Mouse (Mus musculus) thymus, postnatal 25 days (tissue): ENCODE measurements around the gene Ola1.
A peak's percentile ranks its signal among the peaks of the same experiment; 100 is the strongest.

Experiments
- DNase-seq: peaks from one replicate; pipeline ENCODE4 v3.0.0; 2022

The Ola1 gene

GRCm38 (mm10) chr2:73218913-73219312 is at the start of gene Ola1:
Gene Ola1 (minus strand): TSS chr2:73218924.
- DNase-seq = no peak

DNA sequence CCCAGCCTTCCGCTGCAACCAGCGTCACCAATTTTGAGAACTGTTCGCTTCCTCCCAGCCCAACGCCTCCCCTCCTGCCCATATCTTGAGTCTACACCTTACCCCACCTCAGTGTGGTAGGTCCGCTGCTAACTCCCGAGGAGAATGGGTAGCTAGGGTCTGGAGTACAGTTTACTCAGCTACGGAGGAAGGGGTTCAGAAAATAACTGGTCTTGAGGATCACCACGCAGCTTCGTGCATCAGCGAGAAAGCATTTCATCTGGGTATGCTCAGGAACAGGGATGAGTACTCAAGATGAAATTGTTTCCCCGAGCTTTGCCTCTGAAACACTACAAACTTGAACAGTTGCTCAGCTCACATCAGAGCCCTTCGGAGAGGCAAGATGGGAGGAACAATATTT is 49.6 kb upstream of the Ola1 start:
- DNase-seq = no peak

DNA sequence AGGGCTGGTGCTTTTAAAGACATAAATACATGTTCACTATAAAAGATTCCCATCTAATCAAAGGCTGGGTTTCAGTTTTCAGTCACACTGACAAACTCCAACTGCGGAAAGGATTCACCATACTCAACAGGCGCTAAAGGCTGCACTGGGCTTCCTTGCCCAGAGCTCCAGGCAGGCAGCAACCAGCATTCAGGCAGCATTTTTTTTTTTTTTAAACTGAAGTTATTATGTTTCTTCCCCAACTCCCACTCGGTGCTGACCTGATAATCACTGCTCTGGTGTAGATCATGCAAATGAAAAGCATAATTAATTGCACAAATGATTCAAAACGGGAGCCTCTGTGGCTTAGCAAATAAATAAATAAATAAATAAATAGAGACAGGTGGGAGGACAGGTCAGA is 49.1 kb upstream of the Ola1 start:
- DNase-seq = no peak

GRCm38 (mm10) chr2:73267231-73267630 is 48.5 kb upstream of the Ola1 start:
- no peak for DNase-seq

DNA sequence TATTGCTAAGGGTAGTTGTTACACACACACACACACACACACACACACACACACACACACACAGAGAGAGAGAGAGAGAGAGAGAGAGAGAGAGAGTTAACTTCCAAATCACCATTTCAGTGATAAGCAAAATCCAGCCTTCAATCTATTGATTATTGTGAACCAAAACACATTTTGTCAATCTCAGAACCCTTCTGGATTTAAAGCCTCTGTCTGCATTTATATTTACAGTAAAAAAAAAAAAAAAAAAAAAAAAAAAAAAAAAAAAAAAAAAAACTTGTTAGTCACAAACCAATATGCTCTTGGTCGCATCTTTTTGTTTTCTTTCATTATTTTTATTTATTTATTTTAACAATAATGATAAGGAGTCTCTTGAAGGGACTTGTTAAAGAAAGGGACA is 47.9 kb upstream of the Ola1 start:
- DNase-seq = no peak

- no peak for DNase-seq
Observed at GRCm38 (mm10) chr2:73266011-73266410, 47.3 kb upstream of the Ola1 start.

DNA sequence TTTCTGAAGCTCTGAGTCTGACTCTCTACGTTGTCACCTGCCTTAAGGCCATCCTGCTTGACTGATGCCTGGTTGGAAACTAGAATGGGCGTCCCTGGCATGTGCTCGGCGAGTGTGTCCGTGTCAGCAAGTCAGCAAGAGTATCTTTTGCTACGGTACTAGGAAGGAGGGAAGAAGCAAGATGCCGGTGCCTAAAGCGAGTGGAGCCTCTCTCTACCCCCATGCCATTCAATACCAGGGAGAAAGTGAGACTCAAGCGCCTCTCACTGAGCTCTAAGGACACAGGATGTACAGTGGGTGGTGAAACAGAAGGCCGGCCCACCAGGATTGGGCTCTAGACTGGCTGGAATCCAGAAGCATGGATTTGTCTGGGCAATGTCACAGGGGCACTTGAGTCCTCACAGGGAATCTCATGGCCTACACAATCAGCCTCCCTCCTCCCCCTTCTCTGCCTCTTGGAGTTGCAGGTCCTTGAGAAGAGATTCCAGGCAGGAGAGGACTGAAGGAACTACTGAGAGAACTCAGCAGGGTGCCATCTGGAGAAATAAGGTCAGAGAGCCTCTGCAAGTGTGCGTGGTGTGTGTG is 46.0 kb upstream of the Ola1 start:
- no peak for DNase-seq

GRCm38 (mm10) chr2:73263794-73264610 is 45.3 kb upstream of the Ola1 start:
- DNase-seq = no peak

- DNase-seq = no peak
Observed at GRCm38 (mm10) chr2:73263172-73263765, 44.5 kb upstream of the Ola1 start.

DNA sequence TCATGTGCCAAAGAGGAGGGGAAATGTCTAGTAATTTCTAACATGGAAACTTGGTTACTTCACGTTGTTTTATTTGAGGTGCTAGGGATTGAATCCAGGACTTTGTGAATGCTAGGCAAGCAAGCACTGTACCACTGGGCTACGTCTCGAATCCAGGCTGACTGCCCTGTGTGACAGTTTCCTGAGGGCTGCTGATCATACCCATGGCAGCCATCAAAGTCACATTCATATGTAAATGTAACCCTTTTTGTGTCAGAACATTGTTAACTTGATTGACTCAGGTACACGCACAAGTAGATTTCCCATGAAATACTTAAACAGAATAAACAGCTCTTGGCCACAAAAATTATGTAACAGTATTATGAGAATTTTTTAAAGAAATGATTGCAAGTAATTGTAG is 30.0 kb upstream of the Ola1 start:
- DNase-seq = no peak

GRCm38 (mm10) chr2:73241299-73241698 is 22.6 kb upstream of the Ola1 start:
- DNase-seq = no peak

DNA sequence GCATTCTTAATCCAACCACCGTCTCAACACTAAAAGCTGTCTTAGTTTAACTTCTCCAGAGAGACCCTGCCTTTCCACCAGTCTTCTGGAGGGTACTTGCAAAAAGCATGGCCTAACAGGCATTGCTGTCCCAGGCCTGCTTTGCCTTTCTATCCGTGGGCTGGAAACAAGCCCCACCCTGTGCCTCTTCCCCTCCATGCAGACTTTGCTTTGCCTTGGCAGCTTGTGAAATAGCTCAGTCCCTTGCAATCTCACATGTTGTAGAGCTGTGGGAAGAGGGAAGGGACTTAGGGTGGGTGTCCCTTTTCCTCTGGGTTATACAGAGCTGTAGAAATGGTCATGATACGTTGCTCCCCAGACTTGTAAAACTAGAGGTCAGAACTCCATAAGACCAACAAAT is 12.4 kb upstream of the Ola1 start:
- DNase-seq = no peak

DNA sequence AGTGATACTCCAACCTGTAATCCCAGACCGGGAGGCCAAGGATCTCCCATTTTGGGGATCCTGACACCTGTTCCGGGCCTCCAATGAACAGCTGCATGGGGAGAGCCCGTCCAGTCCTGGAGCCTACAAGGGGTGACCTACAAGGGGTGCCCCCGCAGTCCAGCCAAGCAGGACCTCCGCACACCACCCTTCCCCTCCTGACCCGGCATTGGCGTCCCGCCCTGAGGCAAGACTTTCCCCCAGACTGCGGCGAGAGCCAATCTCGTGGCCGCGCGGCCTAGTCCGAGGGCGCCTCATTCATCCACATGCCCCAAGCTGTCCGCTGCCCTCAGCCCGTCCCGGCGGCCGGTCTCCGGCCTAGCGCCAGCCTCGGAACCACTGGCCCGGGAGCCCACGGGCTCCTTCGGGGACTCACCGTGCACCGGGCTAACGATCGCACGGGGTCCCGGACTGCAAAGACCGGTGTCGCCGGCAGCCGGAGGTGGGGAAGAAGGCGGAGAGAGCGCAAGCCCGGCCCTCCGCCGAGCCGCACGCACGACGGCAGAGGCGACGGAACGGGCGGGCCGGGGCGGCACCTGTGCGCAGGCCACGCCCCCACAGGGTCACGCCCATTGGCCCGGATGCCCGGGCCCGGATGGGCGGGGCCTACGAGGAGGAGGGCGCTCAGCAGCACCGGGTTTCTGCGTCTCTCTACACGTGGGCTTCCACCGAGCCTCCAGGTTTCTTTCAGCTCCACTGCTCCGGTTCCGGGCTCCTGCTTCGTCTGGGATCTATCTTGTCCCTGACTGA is 4.7 kb downstream of the Ola1 start:
- DNase-seq = peak; percentile 98

DNA sequence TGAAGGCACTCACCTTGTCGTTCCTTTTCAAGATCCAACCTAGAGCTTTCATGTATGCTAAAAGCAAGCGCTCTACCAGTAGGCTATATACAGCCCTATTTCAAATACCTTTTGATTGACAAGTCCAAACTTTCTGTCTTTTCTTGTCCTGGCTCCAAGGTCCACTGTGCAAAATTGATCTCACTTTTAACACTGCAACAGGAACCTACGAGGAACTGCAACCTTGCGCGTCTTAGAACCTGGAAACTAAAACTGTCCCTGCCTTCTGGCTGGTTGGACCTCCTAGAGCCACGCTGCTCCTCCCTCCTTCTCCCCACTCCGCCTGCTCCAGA is 5.2 kb downstream of the Ola1 start:
- no peak for DNase-seq

DNA sequence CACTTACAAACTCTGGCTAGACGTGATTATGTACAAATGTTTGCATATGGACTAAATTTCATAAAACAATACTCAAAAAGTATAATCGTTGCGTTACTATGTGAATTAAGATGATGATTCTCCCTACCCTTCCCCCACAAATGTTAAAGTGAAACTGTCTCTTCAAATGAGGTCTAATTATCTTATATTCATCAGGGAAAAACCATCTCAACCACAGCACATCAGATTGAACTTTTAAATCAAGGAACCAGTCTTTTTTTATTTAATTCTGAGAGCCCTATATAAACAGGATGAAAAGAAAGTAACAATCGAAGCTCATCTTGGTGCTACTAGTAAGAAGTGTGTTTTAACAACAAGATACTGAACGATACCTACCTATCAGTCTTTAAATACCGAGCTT is 14.4 kb downstream of the Ola1 start:
- DNase-seq = no peak

DNA sequence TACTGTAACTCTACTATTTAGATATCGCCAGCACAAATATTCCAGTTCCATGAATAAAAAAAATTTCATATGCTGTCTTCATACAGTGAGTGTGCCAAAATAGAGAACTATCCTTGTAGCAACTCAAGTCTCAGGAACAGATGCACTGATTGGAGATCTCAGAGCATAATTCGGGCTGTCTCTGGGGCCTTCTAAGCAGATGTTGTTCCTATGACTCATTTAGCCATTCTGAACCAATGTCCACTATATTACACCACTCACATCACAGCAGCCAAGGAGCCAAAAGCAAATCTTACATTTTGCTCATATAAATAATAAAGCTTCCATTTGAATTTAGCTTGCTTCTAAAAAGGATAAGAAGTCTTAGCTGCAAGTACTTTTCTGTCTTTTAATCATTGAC is 30.2 kb downstream of the Ola1 start:
- no peak for DNase-seq

- DNase-seq = no peak
Observed at GRCm38 (mm10) chr2:73185185-73185584, 33.5 kb downstream of the Ola1 start.

- DNase-seq = no peak
Observed at GRCm38 (mm10) chr2:73169496-73169895, 49.2 kb downstream of the Ola1 start.

- DNase-seq = peak; percentile 75
Observed at GRCm38 (mm10) chr2:73167126-73167525, 51.6 kb downstream of the Ola1 start.

- DNase-seq = no peak
Observed at GRCm38 (mm10) chr2:73164666-73165065, 54.1 kb downstream of the Ola1 start.

- no peak for DNase-seq
Observed at GRCm38 (mm10) chr2:73160772-73161171, 58.0 kb downstream of the Ola1 start.

GRCm38 (mm10) chr2:73157202-73157601 is 61.5 kb downstream of the Ola1 start:
- DNase-seq = no peak

DNA sequence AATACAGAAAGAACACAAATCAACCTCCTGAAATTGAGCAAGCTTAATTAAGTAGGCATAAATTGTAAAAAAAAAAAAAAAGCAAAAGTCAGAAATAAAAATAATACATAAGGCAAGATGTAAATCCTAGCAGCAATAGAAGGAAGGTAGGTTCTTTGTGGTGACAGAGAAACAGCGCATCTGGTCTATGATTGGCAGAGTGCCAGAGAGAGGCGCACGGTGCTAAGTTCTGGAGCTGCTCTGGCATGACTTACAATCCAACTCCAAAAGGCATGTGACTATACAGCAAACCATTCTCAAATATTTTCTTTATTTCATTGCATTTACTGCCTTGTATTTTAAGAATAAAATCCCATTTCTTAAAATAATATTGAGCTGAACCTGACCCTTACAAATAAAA is 68.2 kb downstream of the Ola1 start:
- DNase-seq = peak; percentile 8

GRCm38 (mm10) chr2:73146111-73146510 is 72.6 kb downstream of the Ola1 start:
- peak; percentile 43 for DNase-seq
